Mouse (Mus musculus): ENCODE measurements around the gene Gusb. TPM values are rescaled to one million over a fixed set of nuclear protein-coding genes. Genes with fewer than 3 reads are reported as not detected.
"Not testable (repeated sequence)": the region's sequence is repeated elsewhere in the genome, so short reads cannot be mapped to it uniquely, and the experiment has no call there.

Gusb gene
- polyA plus RNA-seq, 1 experiment from 2014 or later: 39.1 TPM

GRCm38 (mm10) chr5:130041262-130041661 is 38.4 kb upstream of the Gusb start:
- no peak for ATAC-seq (replicated peaks; ENCODE audit: insufficient number of reproducible peaks, insufficient read depth, low FRiP score, low read depth)
- H3K9ac ChIP-seq: no peak overlapping the region
- 81% methylated on average over 4 of the region's 4 CpGs for WGBS

GRCm38 (mm10) chr5:130040797-130041196 is 37.9 kb upstream of the Gusb start:
- H3K4me1 ChIP-seq (replicated peaks): peaks cover 5% of the 10 kb centered on the region; the same call in 1 of the 2 replicates
- H3K4me3 ChIP-seq: no peak overlapping the region
- H3K4me2 ChIP-seq: no peak overlapping the region
- no peak overlapping the region for H3K9ac ChIP-seq
- peaks cover 26% of the 10 kb centered on the region for H3K36me3 ChIP-seq
- peaks cover 41% of the 10 kb centered on the region for H3K27me3 ChIP-seq
- no peak for ATAC-seq (replicated peaks; ENCODE audit: insufficient number of reproducible peaks, insufficient read depth, low FRiP score, low read depth)
- no peak overlapping the region for H3K27ac ChIP-seq
- no peaks in the 10 kb centered on the region for H3K9me3 ChIP-seq (replicated peaks)
- WGBS: 89% methylated on average over 4 of the region's 4 CpGs

More at GRCm38 (mm10) chr5:130041262-130041661, 38.4 kb upstream of the Gusb start:
- Histone ChIP-seq H3K4me3 (no peak overlapping the region), H3K27me3 (peaks cover 43% of the 10 kb centered on the region), H3K4me2 (no peak overlapping the region), H3K27ac (no peak overlapping the region), H3K4me1 (replicated peaks) (peaks cover 8% of the 10 kb centered on the region; the same call in 1 of the 2 replicates), H3K36me3 (peaks cover 25% of the 10 kb centered on the region), H3K9me3 (replicated peaks) (no peaks in the 10 kb centered on the region)

GRCm38 (mm10) chr5:130037752-130038455 is 35.1 kb upstream of the Gusb start:
- Histone ChIP-seq H3K27me3 (peaks cover 19% of the 10 kb centered on the region; the same call in 1 of the 2 replicates), H3K27ac (no peak overlapping the region), H3K9me3 (replicated peaks) (no peaks in the 10 kb centered on the region), H3K9ac (no peak overlapping the region), H3K36me3 (peaks cover 26% of the 10 kb centered on the region), H3K4me3 (no peak overlapping the region), H3K4me2 (no peak overlapping the region), H3K4me1 (replicated peaks) (peaks cover 5% of the 10 kb centered on the region; the same call in 1 of the 2 replicates)
- WGBS: 57% methylated on average over 19 of the region's 19 CpGs
- ATAC-seq (replicated peaks; ENCODE audit: insufficient number of reproducible peaks, insufficient read depth, low FRiP score, low read depth): peak; percentile 43; the same call in 1 of the 2 replicates

GRCm38 (mm10) chr5:130036300-130036699 is 33.5 kb upstream of the Gusb start:
- not testable (repeated sequence) for H3K9me3 ChIP-seq (replicated peaks); H3K9ac ChIP-seq; H3K27me3 ChIP-seq; ATAC-seq (replicated peaks; ENCODE audit: insufficient number of reproducible peaks, insufficient read depth, low FRiP score, low read depth); H3K4me2 ChIP-seq; H3K4me3 ChIP-seq; H3K27ac ChIP-seq; H3K4me1 ChIP-seq (replicated peaks)
- peaks cover 13% of the 10 kb centered on the region; the same call in 1 of the 2 replicates for H3K36me3 ChIP-seq
- 74% methylated on average over 2 of the region's 2 CpGs for WGBS

- Histone ChIP-seq H3K9ac (no peak overlapping the region), H3K9me3 (replicated peaks) (no peaks in the 10 kb centered on the region), H3K27me3 (no peaks in the 10 kb centered on the region), H3K4me1 (replicated peaks) (peaks cover 8% of the 10 kb centered on the region; the same call in 1 of the 2 replicates), H3K4me2 (no peak overlapping the region), H3K4me3 (no peak overlapping the region), H3K27ac (no peak overlapping the region), H3K36me3 (peaks cover 8% of the 10 kb centered on the region; the same call in 1 of the 2 replicates)
- no peak for ATAC-seq (replicated peaks; ENCODE audit: insufficient number of reproducible peaks, insufficient read depth, low FRiP score, low read depth)
- 59% methylated on average over 2 of the region's 2 CpGs for WGBS
Measured at GRCm38 (mm10) chr5:130033869-130034268, 31.0 kb upstream of the Gusb start.

- Histone ChIP-seq H3K36me3 (peaks cover 8% of the 10 kb centered on the region; the same call in 1 of the 2 replicates), H3K27ac (no peak overlapping the region), H3K4me1 (replicated peaks) (peaks cover 3% of the 10 kb centered on the region; the same call in 1 of the 2 replicates), H3K4me2 (no peak overlapping the region), H3K27me3 (peaks cover 7% of the 10 kb centered on the region; the same call in 1 of the 2 replicates), H3K9me3 (replicated peaks) (no peaks in the 10 kb centered on the region), H3K9ac (no peak overlapping the region), H3K4me3 (no peak overlapping the region)
- 92% methylated on average over 19 of the region's 19 CpGs for WGBS
- ATAC-seq (replicated peaks; ENCODE audit: insufficient number of reproducible peaks, insufficient read depth, low FRiP score, low read depth): no peak
Measured at GRCm38 (mm10) chr5:130031410-130032390, 28.9 kb upstream of the Gusb start.

GRCm38 (mm10) chr5:130029142-130029897 is 26.5 kb upstream of the Gusb start, which contains the start of the genes Asl and Crcp:
Gene Asl (minus strand): TSS chr5:130029247.
Gene Crcp (plus strand): TSS chr5:130029290.
- Histone ChIP-seq H3K4me3 (peak within 1 kb of the TSS; percentile 91), H3K27ac (peak within 1 kb of the TSS; percentile 95), H3K9me3 (replicated peaks) (no peaks in the 10 kb centered on the region), H3K4me2 (peak within 1 kb of the TSS; percentile 70), H3K27me3 (peaks cover 7% of the 10 kb centered on the region; the same call in 1 of the 2 replicates), H3K36me3 (no peaks in the 10 kb centered on the region), H3K9ac (peak within 1 kb of the TSS; percentile 79), H3K4me1 (replicated peaks) (peaks cover 7% of the 10 kb centered on the region)
- peak; percentile 79 for ATAC-seq (replicated peaks; ENCODE audit: insufficient number of reproducible peaks, insufficient read depth, low FRiP score, low read depth)
- WGBS: 1% methylated on average over 51 of the region's 51 CpGs

GRCm38 (mm10) chr5:130027696-130028095 is 24.8 kb upstream of the Gusb start:
- H3K4me1 ChIP-seq (replicated peaks): peaks cover 13% of the 10 kb centered on the region
- no peak overlapping the region for H3K27ac ChIP-seq
- no peaks in the 10 kb centered on the region for H3K9me3 ChIP-seq (replicated peaks)
- no peak overlapping the region for H3K4me3 ChIP-seq
- H3K9ac ChIP-seq: no peak overlapping the region
- no peak for ATAC-seq (replicated peaks; ENCODE audit: insufficient number of reproducible peaks, insufficient read depth, low FRiP score, low read depth)
- H3K4me2 ChIP-seq: no peak overlapping the region
- 84% methylated on average over 7 of the region's 7 CpGs for WGBS
- H3K36me3 ChIP-seq: no peaks in the 10 kb centered on the region
- H3K27me3 ChIP-seq: peaks cover 7% of the 10 kb centered on the region; the same call in 1 of the 2 replicates

- Histone ChIP-seq H3K4me3 (no peak overlapping the region), H3K4me1 (replicated peaks) (peaks cover 13% of the 10 kb centered on the region), H3K36me3 (no peaks in the 10 kb centered on the region), H3K27ac (no peak overlapping the region), H3K4me2 (no peak overlapping the region), H3K9ac (no peak overlapping the region), H3K9me3 (replicated peaks) (no peaks in the 10 kb centered on the region), H3K27me3 (peaks cover 7% of the 10 kb centered on the region; the same call in 1 of the 2 replicates)
- no peak for ATAC-seq (replicated peaks; ENCODE audit: insufficient number of reproducible peaks, insufficient read depth, low FRiP score, low read depth)
- 64% methylated on average over 5 of the region's 5 CpGs for WGBS
Measured at GRCm38 (mm10) chr5:130027134-130027533, 24.3 kb upstream of the Gusb start.

GRCm38 (mm10) chr5:130023767-130024539 is 21.1 kb upstream of the Gusb start:
- Histone ChIP-seq H3K4me2 (peak overlapping the region; percentile 92), H3K9me3 (replicated peaks) (no peaks in the 10 kb centered on the region), H3K36me3 (no peaks in the 10 kb centered on the region), H3K27me3 (peaks cover 7% of the 10 kb centered on the region; the same call in 1 of the 2 replicates), H3K9ac (peak overlapping the region; percentile 62), H3K4me1 (replicated peaks) (peaks cover 12% of the 10 kb centered on the region), H3K27ac (peak overlapping the region; percentile 77), H3K4me3 (peak overlapping the region; percentile 73)
- under 1% methylated on average over 32 of the region's 32 CpGs for WGBS
- ATAC-seq (replicated peaks; ENCODE audit: insufficient number of reproducible peaks, insufficient read depth, low FRiP score, low read depth): peak; percentile 92

All from heart, embryonic 15.5 days (tissue).